21 mouse cellular contexts compared by ENCODE assay signal in genomic region chr1:72312701-72313398, GRCm38 (mm10). TPM values are rescaled to one million over a fixed set of nuclear protein-coding genes. Genes with fewer than 3 reads are reported as not detected.
DNase-seq lines count a peak whose midpoint lies in the region; ATAC-seq and TF ChIP-seq lines count a peak whose summit lies in the region.
"Had no signal": no experiment of that assay in that cellular context is flagged by ENCODE, and none has a peak within 500 bp of the region (broad histone marks: within the 10 kb centered on the region; RNA-seq: fewer than 3 reads in every experiment).

No protein-coding gene starts in this region.

- peaks cover 88% of the 10 kb centered on the region for H3K4me1 ChIP-seq in E14TG2a.4 (replicated peaks; ENCODE audit: low read depth, low read length)
- no peaks in the 10 kb centered on the region for H3K4me1 ChIP-seq in ES-Bruce4 (ENCODE audit: control insufficient read depth, insufficient read depth, low read length)
- peaks cover 4 to 11% of the 10 kb centered on the region in 2 experiments; a peak in 3 of 4 replicates for H3K4me1 ChIP-seq in ES-E14 (ENCODE audit: control insufficient read depth in 2 of 2, insufficient read depth in 2 of 2, low read length in 2 of 2, poor library complexity in 1 of 2)
- no peaks in the 10 kb centered on the region for H3K4me1 ChIP-seq in kidney, embryonic 14.5 days (ENCODE audit: control insufficient read depth, insufficient read depth, low read length)
- H3K4me1 ChIP-seq in thymus, adult 2 months (replicated peaks; ENCODE audit: control insufficient read depth, insufficient read depth, low read length) = no peaks in the 10 kb centered on the region
- H3K4me1 ChIP-seq in kidney, embryonic 16.5 days (ENCODE audit: insufficient read depth, low read length) = peaks cover 19% of the 10 kb centered on the region

- H3K27ac ChIP-seq in ES-Bruce4 (ENCODE audit: insufficient read depth, low read length) (peak overlapping the region; percentile 98), ES-E14 (ENCODE audit: insufficient read depth, low read depth, low read length, poor library complexity, severe bottlenecking) (peak overlapping the region; percentile 83; the same call in 1 of the 2 replicates)
- H3K27ac ChIP-seq in kidney, embryonic 14.5 days (ENCODE audit: low read depth, low read length) = no peak overlapping the region
- no peak overlapping the region for H3K27ac ChIP-seq in thymus, adult 2 months (ENCODE audit: control insufficient read depth, insufficient read depth, low read length)
- no peak overlapping the region for H3K27ac ChIP-seq in kidney, embryonic 16.5 days (ENCODE audit: low read length)
- H3K27ac ChIP-seq: embryonic facial prominence, embryonic 13.5 days; embryonic facial prominence, embryonic 15.5 days; forebrain, embryonic 10.5 days; forebrain, embryonic 12.5 days had no signal

- H3K9ac ChIP-seq in ES-Bruce4 (ENCODE audit: low read depth, poor library complexity, severe bottlenecking) (peak overlapping the region; percentile 46; the same call in 1 of the 2 replicates), ES-E14 (ENCODE audit: insufficient read depth, low read depth, low read length, poor library complexity, severe bottlenecking) (no peak overlapping the region; the same call in 1 of the 2 replicates)
- no peak overlapping the region for H3K9ac ChIP-seq in kidney, embryonic 14.5 days (ENCODE audit: low read depth, low read length)
- no peak overlapping the region for H3K9ac ChIP-seq in kidney, embryonic 16.5 days (replicated peaks; ENCODE audit: low read length)
- H3K9ac ChIP-seq: embryonic facial prominence, embryonic 13.5 days; embryonic facial prominence, embryonic 15.5 days; forebrain, embryonic 12.5 days had no signal

- no peak for ATAC-seq in kidney, embryonic 14.5 days (ENCODE audit: low FRiP score, low TSS enrichment)
- no peak for ATAC-seq in kidney, embryonic 16.5 days (ENCODE audit: low FRiP score, low TSS enrichment)

- no peak for TF ChIP-seq CTCF in E14TG2a.4 (conservative IDR thresholded peaks at IDR 0.05; ENCODE audit: low read length)
- no peak for TF ChIP-seq CTCF in ES-Bruce4 (IDR thresholded peaks at IDR 0.05; ENCODE audit: low read depth, low read length)
- no peak for TF ChIP-seq CTCF in thymus, adult 2 months (IDR thresholded peaks at IDR 0.05; ENCODE audit: borderline replicate concordance, control insufficient read depth, extremely low read depth, insufficient read depth, low read length, poor library complexity)

- H3K4me3 ChIP-seq in E14TG2a.4 (replicated peaks; ENCODE audit: low read length) = peak overlapping the region; percentile 48
- no peak overlapping the region for H3K4me3 ChIP-seq in ES-Bruce4 (ENCODE audit: low read depth, low read length)
- peak overlapping the region; percentile 27 to 37 for H3K4me3 ChIP-seq in ES-E14 (ENCODE audit: insufficient read depth in 1 of 2, low read depth in 1 of 2, low read length in 2 of 2, poor library complexity in 1 of 2, severe bottlenecking in 1 of 2)
- H3K4me3 ChIP-seq in kidney, embryonic 14.5 days (ENCODE audit: low read length) = no peak overlapping the region
- no peak overlapping the region for H3K4me3 ChIP-seq in thymus, adult 2 months (ENCODE audit: control insufficient read depth, insufficient read depth, low read length)
- no peak overlapping the region for H3K4me3 ChIP-seq in kidney, embryonic 16.5 days (ENCODE audit: low read length)
- H3K4me3 ChIP-seq: embryonic facial prominence, embryonic 13.5 days; embryonic facial prominence, embryonic 15.5 days; erythroblast, embryonic 14.5 days; forebrain, embryonic 10.5 days; forebrain, embryonic 12.5 days had no signal

- TF ChIP-seq EP300 in ES-Bruce4 (IDR thresholded peaks at IDR 0.05; ENCODE audit: insufficient read depth, low read depth, low read length) = no peak

- DNase-seq in ES-E14 (ENCODE audit: low read depth, low spot score) = peak; percentile 62
- DNase-seq in WW6 (ENCODE audit: low read depth, low spot score) = peak; percentile 26
- no peak for DNase-seq in left cerebral cortex, adult 8-10 months (ENCODE audit: low spot score in 2 of 2)
- no peak for DNase-seq in thymus, adult 2 months
- DNase-seq: adrenal gland, adult 8-10 months; cerebellum, adult 11 months; cerebellum, adult 18-20 months; cerebellum, adult 8-10 months; cerebellum, adult 9-11 months; cerebellum, postnatal 36 days had no signal

- H3K36me3 ChIP-seq in E14TG2a.4 (ENCODE audit: insufficient read depth, low read length) (peaks cover 75% of the 10 kb centered on the region), ES-Bruce4 (ENCODE audit: control insufficient read depth, insufficient read depth, low read length, poor library complexity, severe bottlenecking) (peaks cover 36% of the 10 kb centered on the region), ES-E14 (ENCODE audit: control insufficient read depth, insufficient read depth, low read length, poor library complexity, severe bottlenecking) (peaks cover 20% of the 10 kb centered on the region)
- H3K36me3 ChIP-seq in kidney, embryonic 14.5 days (ENCODE audit: control insufficient read depth, insufficient read depth, low read length) = peaks cover 45% of the 10 kb centered on the region
- peaks cover 5% of the 10 kb centered on the region; the same call in 1 of the 2 replicates for H3K36me3 ChIP-seq in thymus, adult 2 months (ENCODE audit: control insufficient read depth, insufficient read depth, low read length)
- H3K36me3 ChIP-seq in kidney, embryonic 16.5 days (ENCODE audit: insufficient read depth, low read length) = peaks cover 17% of the 10 kb centered on the region; the same call in 1 of the 2 replicates

- in situ Hi-C loops in ES-E14 (cut with MboI; ENCODE audit: low sequenced_read_pairs in 2 of 2, unreplicated experiment in 2 of 2) = no loop called here

- no peaks in the 10 kb centered on the region for H3K27me3 ChIP-seq in E14TG2a.4 (ENCODE audit: insufficient read depth, low read length)
- H3K27me3 ChIP-seq in ES-Bruce4 (ENCODE audit: control insufficient read depth, insufficient read depth, low read length, poor library complexity, severe bottlenecking) = no peaks in the 10 kb centered on the region
- H3K27me3 ChIP-seq in kidney, embryonic 14.5 days (ENCODE audit: control insufficient read depth, insufficient read depth, low read length) = no peaks in the 10 kb centered on the region
- H3K27me3 ChIP-seq in thymus, adult 2 months (ENCODE audit: control insufficient read depth, insufficient read depth, low read length) = no peaks in the 10 kb centered on the region
- no peaks in the 10 kb centered on the region for H3K27me3 ChIP-seq in kidney, embryonic 16.5 days (ENCODE audit: insufficient read depth, low read length)
- H3K27me3 ChIP-seq: embryonic facial prominence, embryonic 13.5 days; embryonic facial prominence, embryonic 15.5 days; forebrain, embryonic 12.5 days had no signal

- TF ChIP-seq POLR2A in ES-Bruce4 (IDR thresholded peaks at IDR 0.05; ENCODE audit: insufficient read depth, low read length) = no peak
- TF ChIP-seq POLR2A in thymus, adult 2 months (IDR thresholded peaks at IDR 0.05; ENCODE audit: control insufficient read depth, extremely low read depth, insufficient read depth, low read length, poor library complexity) = no peak

- H3K9me3 ChIP-seq in E14TG2a.4 (ENCODE audit: low read length) (no peaks in the 10 kb centered on the region), ES-Bruce4 (replicated peaks; ENCODE audit: control insufficient read depth, insufficient read depth, low read length, poor library complexity, severe bottlenecking) (no peaks in the 10 kb centered on the region), ES-E14 (ENCODE audit: control insufficient read depth, insufficient read depth, low read depth, low read length) (no peaks in the 10 kb centered on the region)
- no peaks in the 10 kb centered on the region for H3K9me3 ChIP-seq in kidney, embryonic 14.5 days (ENCODE audit: control insufficient read depth, low read length)
- no peaks in the 10 kb centered on the region for H3K9me3 ChIP-seq in kidney, embryonic 16.5 days (ENCODE audit: low read length)
- H3K9me3 ChIP-seq: embryonic facial prominence, embryonic 13.5 days; embryonic facial prominence, embryonic 15.5 days; forebrain, embryonic 10.5 days; forebrain, embryonic 12.5 days had no signal

- WGBS in kidney, embryonic 14.5 days = 88% methylated on average over 9 of the region's 9 CpGs
- 96% methylated on average over 9 of the region's 9 CpGs for WGBS in thymus, adult 2 months
- 83% methylated on average over 9 of the region's 9 CpGs for WGBS in kidney, embryonic 16.5 days

- no peak overlapping the region for H3K4me2 ChIP-seq in kidney, embryonic 14.5 days (replicated peaks; ENCODE audit: low read depth, low read length)
- H3K4me2 ChIP-seq in kidney, embryonic 16.5 days (replicated peaks; ENCODE audit: low read depth, low read length) = no peak overlapping the region
- H3K4me2 ChIP-seq: embryonic facial prominence, embryonic 13.5 days; embryonic facial prominence, embryonic 15.5 days; forebrain, embryonic 12.5 days had no signal

TF ChIP-seq in ES-E14, 5 proteins besides CTCF, POLR2A, EP300 and RAD21 (continues in another document):
- no peak for TF ChIP-seq ZNF384 (IDR thresholded peaks at IDR 0.05; ENCODE audit: low read depth, low read length)
- TF ChIP-seq ZC3H11A (IDR thresholded peaks at IDR 0.05; ENCODE audit: borderline replicate concordance, low read depth, low read length) = no peak
- TF ChIP-seq MAFK (IDR thresholded peaks at IDR 0.05; ENCODE audit: insufficient read depth, low read depth, low read length) = no peak

RNA-seq across cellular contexts. Expression of gene Xrcc5, which starts 5.6 kb away (rescaled TPM):
- 83.6 and 87.5 TPM in 2 replicates for polyA plus RNA-seq in ES-Bruce4 (2011; ENCODE audit: insufficient read depth, insufficient read length, low read depth, missing spikeins)
- 69.0 and 72.0 TPM in 2 replicates for total RNA-seq in ES-E14 (2012; rRNA removed)
- 10 to 100 TPM; 19.3 to 22.2 (median 19.4) TPM for total RNA-seq in left cerebral cortex, adult 8-10 months (2022)
- polyA plus RNA-seq in kidney, embryonic 14.5 days (2014; fragmentation: Nextera tagmentation; extraction: Ambion mirVana) = 59.5 and 72.0 TPM in 2 replicates
- polyA plus RNA-seq in thymus, adult 2 months (2012; rRNA removed) = 4.0 and 4.7 TPM in 2 replicates
- polyA plus RNA-seq in kidney, embryonic 16.5 days (2015; fragmentation: Nextera tagmentation; extraction: Ambion mirVana) = 55.1 and 58.5 TPM in 2 replicates

RNA-seq across cellular contexts. Expression of gene Tmem169, which starts 28.7 kb away (rescaled TPM):
- 0.67 and 1.3 TPM in 2 replicates for polyA plus RNA-seq in ES-Bruce4 (2011; ENCODE audit: insufficient read depth, insufficient read length, low read depth, missing spikeins)
- total RNA-seq in ES-E14 (2012; rRNA removed) = 0.32 and 0.36 TPM in 2 replicates
- total RNA-seq in left cerebral cortex, adult 8-10 months (2022) = 10 to 100 TPM; 13.4 to 16.3 (median 14.8) TPM
- polyA plus RNA-seq in kidney, embryonic 14.5 days (2014; fragmentation: Nextera tagmentation; extraction: Ambion mirVana) = 1.8 and 3.3 TPM in 2 replicates
- polyA plus RNA-seq in thymus, adult 2 months (2012; rRNA removed) = 0.46 and 0.89 TPM in 2 replicates
- 5.8 and 5.9 TPM in 2 replicates for polyA plus RNA-seq in kidney, embryonic 16.5 days (2015; fragmentation: Nextera tagmentation; extraction: Ambion mirVana)
- total RNA-seq: common myeloid progenitor, adult 5-6 weeks; MEL had no signal
- polyA plus RNA-seq: erythroblast, embryonic 14.5 days had no signal

RNA-seq across cellular contexts. Expression of gene Pecr, which starts 28.7 kb away (rescaled TPM):
- 61.1 and 67.1 TPM in 2 replicates for polyA plus RNA-seq in ES-Bruce4 (2011; ENCODE audit: insufficient read depth, insufficient read length, low read depth, missing spikeins)
- 14.3 and 16.8 TPM in 2 replicates for total RNA-seq in ES-E14 (2012; rRNA removed)
- 1 to 10 TPM; 6.0 to 9.5 (median 6.2) TPM for total RNA-seq in left cerebral cortex, adult 8-10 months (2022)
- polyA plus RNA-seq in kidney, embryonic 14.5 days (2014; fragmentation: Nextera tagmentation; extraction: Ambion mirVana) = 43.3 and 46.0 TPM in 2 replicates
- 3.6 TPM in 2 replicates for polyA plus RNA-seq in thymus, adult 2 months (2012; rRNA removed)
- 62.5 and 70.7 TPM in 2 replicates for polyA plus RNA-seq in kidney, embryonic 16.5 days (2015; fragmentation: Nextera tagmentation; extraction: Ambion mirVana)

Comparison
In these comparisons a context has a peak if more than half of its experiments do, and no peak if none do; other contexts are left out.
1. H3K4me3 ChIP-seq: peak in E14TG2a.4 (single experiment) and ES-E14 (2 of 2); none in ES-Bruce4 (single experiment), kidney, embryonic 14.5 days (single experiment), thymus, adult 2 months (single experiment) and kidney, embryonic 16.5 days (single experiment).
2. H3K27ac ChIP-seq: peak in ES-Bruce4 (single experiment) and ES-E14 (single experiment); none in kidney, embryonic 14.5 days (single experiment), thymus, adult 2 months (single experiment) and kidney, embryonic 16.5 days (single experiment).
3. DNase-seq: peak in ES-E14 (single experiment) and WW6 (single experiment); none in left cerebral cortex, adult 8-10 months (0 of 2) and thymus, adult 2 months (single experiment).